Mouse (Mus musculus): ENCODE data around the gene Ptpn14. TPM values are rescaled to one million over a fixed set of nuclear protein-coding genes. Genes with fewer than 3 reads are reported as not detected.

Ptpn14 gene
- polyA plus RNA-seq, 1 experiment, result 13.6 TPM

GRCm38 (mm10) chr1:189846319-189846718 lies 118.3 kb downstream of the Ptpn14 start:
- Histone ChIP-seq H3K4me2 (ENCODE audit: low read depth) (no peak overlapping the region), H3K27me3 (ENCODE audit: control insufficient read depth, insufficient read depth, insufficient read length) (no peaks in the 10 kb centered on the region), H3K4me3 (no peak overlapping the region), H3K79me2 (ENCODE audit: control insufficient read depth, insufficient read depth) (no peaks in the 10 kb centered on the region), H3K36me3 (ENCODE audit: control insufficient read depth, insufficient read depth) (peaks cover 24% of the 10 kb centered on the region), H3ac (ENCODE audit: control insufficient read depth, insufficient read length) (no peak overlapping the region)
- TF ChIP-seq CEBPB (IDR thresholded peaks at IDR 0.05; ENCODE audit: insufficient read depth, poor library complexity, severe bottlenecking) (no peak), MAX (IDR thresholded peaks at IDR 0.05; ENCODE audit: low read depth) (no peak), REST (IDR thresholded peaks at IDR 0.05; ENCODE audit: insufficient read depth, insufficient read length) (no peak), MYOD1 (IDR thresholded peaks at IDR 0.05; ENCODE audit: control insufficient read depth in 1 of 3, insufficient read length in 2 of 3, low read depth in 2 of 3) (no peak), TCF3 (IDR thresholded peaks at IDR 0.05; ENCODE audit: insufficient read length, low read depth) (no peak), TCF12 (IDR thresholded peaks at IDR 0.05; ENCODE audit: insufficient read depth, poor library complexity, severe bottlenecking) (no peak), E2F4 (IDR thresholded peaks at IDR 0.05; ENCODE audit: insufficient read depth) (no peak), USF1 (IDR thresholded peaks at IDR 0.05; ENCODE audit: low read depth) (no peak), SRF (IDR thresholded peaks at IDR 0.05; ENCODE audit: control insufficient read depth, insufficient read length, low read depth) (no peak), POLR2A (IDR thresholded peaks at IDR 0.05; ENCODE audit: insufficient read length, low read depth) (no peak), MYOG (IDR thresholded peaks at IDR 0.05; ENCODE audit: control insufficient read depth in 1 of 3, insufficient read depth in 1 of 3, insufficient read length in 2 of 3, low read depth in 2 of 3) (no peak), POLR2AphosphoS2 (IDR thresholded peaks at IDR 0.05; ENCODE audit: insufficient read length, low read depth) (no peak)

DNA sequence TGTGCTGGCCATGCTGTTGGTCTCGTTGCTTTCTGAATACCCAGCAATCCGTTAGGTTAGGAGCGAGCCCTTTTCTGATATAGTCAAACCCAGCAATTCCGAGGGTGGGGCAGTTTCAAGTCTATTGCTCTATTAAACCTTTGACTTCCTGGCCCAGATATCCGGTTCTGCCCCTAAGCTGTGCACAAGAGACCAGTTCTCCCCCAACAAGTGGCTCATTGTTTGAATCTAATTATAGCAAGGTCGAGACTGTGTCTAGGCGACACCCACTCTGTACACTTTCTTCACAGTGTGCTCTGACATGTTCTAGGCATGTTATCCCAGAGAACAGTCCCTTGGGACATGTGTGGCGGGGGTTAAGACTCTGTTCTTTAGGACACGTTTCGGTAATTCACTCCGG lies 121.5 kb downstream of the Ptpn14 start:
- no peak overlapping the region for H3ac ChIP-seq (ENCODE audit: control insufficient read depth, insufficient read length)
- H3K4me3 ChIP-seq, result no peak overlapping the region
- peaks cover 16% of the 10 kb centered on the region for H3K36me3 ChIP-seq (ENCODE audit: control insufficient read depth, insufficient read depth)
- no peak overlapping the region for H3K4me2 ChIP-seq (ENCODE audit: low read depth)
- H3K27me3 ChIP-seq (ENCODE audit: control insufficient read depth, insufficient read depth, insufficient read length), result no peaks in the 10 kb centered on the region
- TF ChIP-seq TCF12 (IDR thresholded peaks at IDR 0.05; ENCODE audit: insufficient read depth, poor library complexity, severe bottlenecking) (no peak), MAX (IDR thresholded peaks at IDR 0.05; ENCODE audit: low read depth) (no peak), POLR2AphosphoS2 (IDR thresholded peaks at IDR 0.05; ENCODE audit: insufficient read length, low read depth) (no peak), REST (IDR thresholded peaks at IDR 0.05; ENCODE audit: insufficient read depth, insufficient read length) (no peak), MYOD1 (IDR thresholded peaks at IDR 0.05; ENCODE audit: control insufficient read depth in 1 of 3, insufficient read length in 2 of 3, low read depth in 2 of 3) (no peak), POLR2A (IDR thresholded peaks at IDR 0.05; ENCODE audit: insufficient read length, low read depth) (no peak), SRF (IDR thresholded peaks at IDR 0.05; ENCODE audit: control insufficient read depth, insufficient read length, low read depth) (no peak), CEBPB (IDR thresholded peaks at IDR 0.05; ENCODE audit: insufficient read depth, poor library complexity, severe bottlenecking) (no peak), TCF3 (IDR thresholded peaks at IDR 0.05; ENCODE audit: insufficient read length, low read depth) (no peak), MYOG (IDR thresholded peaks at IDR 0.05; ENCODE audit: control insufficient read depth in 1 of 3, insufficient read depth in 1 of 3, insufficient read length in 2 of 3, low read depth in 2 of 3) (no peak), E2F4 (IDR thresholded peaks at IDR 0.05; ENCODE audit: insufficient read depth) (no peak)
- no peaks in the 10 kb centered on the region for H3K79me2 ChIP-seq (ENCODE audit: control insufficient read depth, insufficient read depth)

DNA sequence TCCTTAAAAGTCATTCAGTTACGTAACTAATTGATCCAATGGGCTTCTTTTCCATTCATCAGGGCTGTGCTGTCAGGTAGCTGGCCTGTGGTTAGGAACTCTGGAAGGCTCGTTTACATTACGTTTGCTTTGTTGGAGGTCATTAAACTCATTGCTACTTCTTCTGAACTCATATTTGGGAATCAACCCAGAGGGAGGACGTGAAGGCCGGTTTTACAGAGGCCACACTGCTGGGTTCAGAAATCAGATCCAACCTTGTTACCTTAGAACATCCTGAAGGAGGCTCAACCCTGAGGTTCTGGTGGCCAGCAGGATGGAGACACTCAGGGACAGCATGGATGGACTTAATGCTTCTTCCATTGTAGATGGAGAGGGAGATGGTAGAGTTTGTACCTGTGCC lies 124.0 kb downstream of the Ptpn14 start:
- Histone ChIP-seq H3K79me2 (ENCODE audit: control insufficient read depth, insufficient read depth) (no peaks in the 10 kb centered on the region), H3ac (ENCODE audit: control insufficient read depth, insufficient read length) (no peak overlapping the region), H3K36me3 (ENCODE audit: control insufficient read depth, insufficient read depth) (peaks cover 12% of the 10 kb centered on the region), H3K4me3 (no peak overlapping the region), H3K27me3 (ENCODE audit: control insufficient read depth, insufficient read depth, insufficient read length) (no peaks in the 10 kb centered on the region), H3K4me2 (ENCODE audit: low read depth) (no peak overlapping the region)
- TF ChIP-seq MYOD1 (IDR thresholded peaks at IDR 0.05; ENCODE audit: control insufficient read depth in 1 of 3, insufficient read length in 2 of 3, low read depth in 2 of 3) (no peak), REST (IDR thresholded peaks at IDR 0.05; ENCODE audit: insufficient read depth, insufficient read length) (no peak), CEBPB (IDR thresholded peaks at IDR 0.05; ENCODE audit: insufficient read depth, poor library complexity, severe bottlenecking) (no peak), E2F4 (IDR thresholded peaks at IDR 0.05; ENCODE audit: insufficient read depth) (no peak), POLR2A (IDR thresholded peaks at IDR 0.05; ENCODE audit: insufficient read length, low read depth) (no peak), TCF12 (IDR thresholded peaks at IDR 0.05; ENCODE audit: insufficient read depth, poor library complexity, severe bottlenecking) (no peak), USF1 (IDR thresholded peaks at IDR 0.05; ENCODE audit: low read depth) (no peak), SRF (IDR thresholded peaks at IDR 0.05; ENCODE audit: control insufficient read depth, insufficient read length, low read depth) (no peak), MAX (IDR thresholded peaks at IDR 0.05; ENCODE audit: low read depth) (no peak), POLR2AphosphoS2 (IDR thresholded peaks at IDR 0.05; ENCODE audit: insufficient read length, low read depth) (no peak)

DNA sequence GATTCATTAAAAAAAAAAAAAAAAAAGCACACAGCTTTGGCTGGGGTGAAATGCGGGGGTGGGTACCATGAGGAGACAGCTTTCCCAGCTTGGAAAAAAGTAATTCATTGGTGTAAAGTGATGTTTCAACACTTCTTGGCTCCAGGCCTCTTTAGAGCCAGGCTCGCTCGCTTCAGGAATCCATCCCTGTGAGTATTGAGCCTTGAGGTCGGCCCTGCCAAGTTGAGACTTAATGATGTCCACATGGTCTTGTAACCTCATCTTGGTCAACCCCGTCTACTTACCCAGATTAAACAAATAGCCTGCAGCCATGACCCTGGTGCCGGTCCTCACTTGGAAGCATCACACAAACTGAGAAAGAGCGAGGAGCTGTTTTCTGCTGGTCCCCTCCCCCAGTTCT lies 124.4 kb downstream of the Ptpn14 start:
- H3K4me2 ChIP-seq (ENCODE audit: low read depth), result no peak overlapping the region
- H3K4me3 ChIP-seq, result no peak overlapping the region
- H3K79me2 ChIP-seq (ENCODE audit: control insufficient read depth, insufficient read depth), result no peaks in the 10 kb centered on the region
- no peak overlapping the region for H3ac ChIP-seq (ENCODE audit: control insufficient read depth, insufficient read length)
- TF ChIP-seq TCF12 (IDR thresholded peaks at IDR 0.05; ENCODE audit: insufficient read depth, poor library complexity, severe bottlenecking) (no peak), SRF (IDR thresholded peaks at IDR 0.05; ENCODE audit: control insufficient read depth, insufficient read length, low read depth) (no peak), MYOD1 (IDR thresholded peaks at IDR 0.05; ENCODE audit: control insufficient read depth in 1 of 3, insufficient read length in 2 of 3, low read depth in 2 of 3) (no peak), POLR2A (IDR thresholded peaks at IDR 0.05; ENCODE audit: insufficient read length, low read depth) (no peak), POLR2AphosphoS2 (IDR thresholded peaks at IDR 0.05; ENCODE audit: insufficient read length, low read depth) (no peak), MYOG (IDR thresholded peaks at IDR 0.05; ENCODE audit: control insufficient read depth in 1 of 3, insufficient read depth in 1 of 3, insufficient read length in 2 of 3, low read depth in 2 of 3) (no peak), REST (IDR thresholded peaks at IDR 0.05; ENCODE audit: insufficient read depth, insufficient read length) (no peak), CEBPB (IDR thresholded peaks at IDR 0.05; ENCODE audit: insufficient read depth, poor library complexity, severe bottlenecking) (no peak), TCF3 (IDR thresholded peaks at IDR 0.05; ENCODE audit: insufficient read length, low read depth) (no peak), MAX (IDR thresholded peaks at IDR 0.05; ENCODE audit: low read depth) (no peak), E2F4 (IDR thresholded peaks at IDR 0.05; ENCODE audit: insufficient read depth) (no peak), USF1 (IDR thresholded peaks at IDR 0.05; ENCODE audit: low read depth) (no peak)
- H3K36me3 ChIP-seq (ENCODE audit: control insufficient read depth, insufficient read depth), result peaks cover 8% of the 10 kb centered on the region
- no peaks in the 10 kb centered on the region for H3K27me3 ChIP-seq (ENCODE audit: control insufficient read depth, insufficient read depth, insufficient read length)

Data from myocyte (in vitro differentiated cells).